Mouse (Mus musculus) neutrophil, adult 59 days (primary cell): Measurements from ENCODE around the gene Abhd4. TPM values are rescaled to one million over a fixed set of nuclear protein-coding genes. Genes with fewer than 3 reads are reported as not detected.

Experiments
- total RNA-seq, 2 experiments: library from RNA; stranded (reverse); gene quantifications; 1 replicate in 1 of 2; 2 replicates in 1 of 2; pipeline ENCODE4 v1.2.4; 2023

Gene Abhd4
- total RNA-seq: 10 to 100 TPM; 17.9 to 21.2 TPM

GRCm38 (mm10) chr14:54253741-54254291 lies at the start of gene Abhd4, which contains the start of gene Dad1:
Gene Abhd4, plus strand, starts transcription at chr14:54254188.
Gene Dad1, minus strand, starts transcription at chr14:54254104.

GRCm38 (mm10) chr14:54284839-54285238 lies 30.9 kb downstream of the Abhd4 start, which contains the start of gene Olfr49:
Gene Olfr49, minus strand, starts transcription at chr14:54284939.

Other genes with a start within 250 kb of the Abhd4 start
- 10 to 100 TPM; 56.7 to 63.9 TPM for gene Dad1, start 84 bp upstream of the Abhd4 start, total RNA-seq
- not detected for gene Olfr49, start 30.8 kb downstream of the Abhd4 start, total RNA-seq
- gene Oxa1l, start 106.6 kb downstream of the Abhd4 start, total RNA-seq: 10 to 100 TPM; 38.2 to 51.7 TPM
- gene Slc7a7, start 163.6 kb downstream of the Abhd4 start, total RNA-seq: 10 to 100 TPM; 18.2 to 18.9 TPM
- 10 to 100 TPM; 24.7 to 27.8 TPM for gene Mrpl52, start 172.7 kb downstream of the Abhd4 start, total RNA-seq
- gene Mmp14, start 177.4 kb downstream of the Abhd4 start, total RNA-seq: 1 to 10 TPM in 1 of 2 experiments, under 1 TPM in 1; 0.37 to 1.3 TPM
- gene Lrp10, start 209.9 kb downstream of the Abhd4 start, total RNA-seq: 10 to 100 TPM; 85.2 to 89.5 TPM
- gene Rem2, start 221.9 kb downstream of the Abhd4 start, total RNA-seq: not detected